Mouse (Mus musculus) heart, embryonic 10.5 days (tissue): ENCODE measurements around the gene Tmem210. TPM values are rescaled to one million over a fixed set of nuclear protein-coding genes. Genes with fewer than 3 reads are reported as not detected.

Experiments
- DNase-seq: peaks from one replicate; pipeline ENCODE4 v3.0.0-alpha.2; 2017; ENCODE audit warnings: low spot score
- H3K27ac ChIP-seq: fragments of 300-500 bp; sonication (generic); 2 replicates; pipeline ENCODE4 v1.5.1; 2016; ENCODE audit warnings: mild to moderate bottlenecking
- H3K27me3 ChIP-seq: fragments of 300-500 bp; sonication (generic); 2 replicates; pipeline ENCODE4 v1.6.1; 2016; ENCODE audit warnings: mild to moderate bottlenecking; ENCODE audit not compliant: poor library complexity, insufficient read depth, severe bottlenecking
- H3K36me3 ChIP-seq: fragments of 300-500 bp; sonication (generic); 2 replicates; pipeline ENCODE4 v1.6.1; 2016; ENCODE audit warnings: mild to moderate bottlenecking, moderate library complexity
- H3K4me1 ChIP-seq: fragments of 300-500 bp; sonication (generic); 2 replicates; pipeline ENCODE4 v1.6.1; 2016; ENCODE audit warnings: mild to moderate bottlenecking
- H3K4me3 ChIP-seq: fragments of 300-500 bp; sonication (generic); 2 replicates; pipeline ENCODE4 v1.5.1; 2016; ENCODE audit warnings: mild to moderate bottlenecking, moderate library complexity
- H3K9me3 ChIP-seq: fragments of 300-500 bp; sonication (generic); 2 replicates; pipeline ENCODE4 v1.6.1; 2016; ENCODE audit warnings: mild to moderate bottlenecking, moderate library complexity
- WGBS: fragments of 180-500 bp; shearing (Covaris S2); methylation state at CpG from one replicate; pipeline ENCODE4 v1.1.7; 2016; 5-methylcytosine and 5-hydroxymethylcytosine counted together
- polyA plus RNA-seq: library from polyadenylated mRNA; unstranded; fragments of >200 nt; fragmentation: Nextera tagmentation; extraction: Ambion mirVana; gene quantifications from 2 replicates; pipeline ENCODE4 v1.2.1, GENCODE M21; 2016

The Tmem210 gene
- polyA plus RNA-seq, 1 experiment from 2014 or later: not detected

DNA sequence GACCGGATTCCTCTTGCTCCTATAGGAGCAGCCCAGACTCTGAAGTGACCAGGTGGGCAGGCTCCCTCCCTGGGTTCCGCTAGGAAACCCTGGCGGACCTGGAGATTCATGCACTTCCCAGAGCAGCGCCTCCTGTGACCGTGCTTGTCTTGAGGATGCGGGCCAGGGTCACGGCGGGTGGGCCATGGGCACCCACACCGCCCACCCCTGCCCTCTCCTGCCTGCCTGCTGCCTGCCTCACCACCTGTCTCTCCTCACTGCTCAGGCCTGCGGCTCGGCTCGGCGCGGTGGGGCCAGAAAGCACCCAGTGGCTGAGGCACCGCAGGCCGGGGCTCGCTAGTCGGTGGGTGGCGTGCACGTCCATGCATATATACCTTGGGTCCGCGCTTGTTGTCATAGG, 23.0 kb downstream of the Tmem210 start:
- WGBS: 3% methylated on average over 22 of the region's 22 CpGs
- 0 out of 2 replicates have a peak overlapping the region, but pooled peaks have one; percentile 10 for H3K4me3 ChIP-seq
- H3K36me3 ChIP-seq: no peaks in the 10 kb centered on the region
- no peak for DNase-seq
- 0 out of 2 replicates have a peak, but pooled peaks cover 3% of the 10 kb centered on the region for H3K4me1 ChIP-seq
- H3K27ac ChIP-seq: no peak overlapping the region
- no peaks in the 10 kb centered on the region for H3K9me3 ChIP-seq
- peaks cover 100% of the 10 kb centered on the region for H3K27me3 ChIP-seq

DNA sequence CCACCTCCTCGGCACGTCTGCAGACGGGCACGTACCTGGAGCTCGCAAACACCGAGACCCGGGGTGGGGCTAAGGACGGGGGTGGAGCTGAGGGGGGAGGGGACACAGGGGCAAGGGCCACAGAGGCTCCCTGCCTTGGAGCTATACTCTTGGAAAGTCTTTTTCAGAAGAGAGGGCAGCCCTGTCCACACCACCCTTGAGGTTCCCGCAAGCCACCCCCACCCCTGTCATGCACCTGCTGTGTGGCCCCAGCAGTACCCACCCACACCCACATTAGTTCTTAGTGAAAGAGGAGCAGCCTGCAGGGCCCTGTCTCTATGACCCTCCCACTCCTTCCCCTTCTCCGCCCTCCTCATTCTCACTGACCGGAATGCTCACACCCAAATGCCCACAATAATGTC, 23.5 kb downstream of the Tmem210 start:
- Histone ChIP-seq H3K27ac (no peak overlapping the region), H3K9me3 (no peaks in the 10 kb centered on the region), H3K27me3 (peaks cover 100% of the 10 kb centered on the region), H3K36me3 (no peaks in the 10 kb centered on the region), H3K4me3 (no peak overlapping the region), H3K4me1 (0 out of 2 replicates have a peak, but pooled peaks cover 3% of the 10 kb centered on the region)
- DNase-seq: no peak
- WGBS: 7% methylated on average over 11 of the region's 11 CpGs

GRCm38 (mm10) chr2:25318119-25318966, 30.4 kb downstream of the Tmem210 start:
- H3K36me3 ChIP-seq: no peaks in the 10 kb centered on the region
- peaks cover 83% of the 10 kb centered on the region for H3K27me3 ChIP-seq
- peak overlapping the region; percentile 53 for H3K4me3 ChIP-seq
- WGBS: 8% methylated on average over 31 of the region's 31 CpGs
- peaks cover 7% of the 10 kb centered on the region; the same call in 1 of the 2 replicates for H3K4me1 ChIP-seq
- H3K27ac ChIP-seq: no peak overlapping the region
- no peak for DNase-seq
- no peaks in the 10 kb centered on the region for H3K9me3 ChIP-seq

DNA sequence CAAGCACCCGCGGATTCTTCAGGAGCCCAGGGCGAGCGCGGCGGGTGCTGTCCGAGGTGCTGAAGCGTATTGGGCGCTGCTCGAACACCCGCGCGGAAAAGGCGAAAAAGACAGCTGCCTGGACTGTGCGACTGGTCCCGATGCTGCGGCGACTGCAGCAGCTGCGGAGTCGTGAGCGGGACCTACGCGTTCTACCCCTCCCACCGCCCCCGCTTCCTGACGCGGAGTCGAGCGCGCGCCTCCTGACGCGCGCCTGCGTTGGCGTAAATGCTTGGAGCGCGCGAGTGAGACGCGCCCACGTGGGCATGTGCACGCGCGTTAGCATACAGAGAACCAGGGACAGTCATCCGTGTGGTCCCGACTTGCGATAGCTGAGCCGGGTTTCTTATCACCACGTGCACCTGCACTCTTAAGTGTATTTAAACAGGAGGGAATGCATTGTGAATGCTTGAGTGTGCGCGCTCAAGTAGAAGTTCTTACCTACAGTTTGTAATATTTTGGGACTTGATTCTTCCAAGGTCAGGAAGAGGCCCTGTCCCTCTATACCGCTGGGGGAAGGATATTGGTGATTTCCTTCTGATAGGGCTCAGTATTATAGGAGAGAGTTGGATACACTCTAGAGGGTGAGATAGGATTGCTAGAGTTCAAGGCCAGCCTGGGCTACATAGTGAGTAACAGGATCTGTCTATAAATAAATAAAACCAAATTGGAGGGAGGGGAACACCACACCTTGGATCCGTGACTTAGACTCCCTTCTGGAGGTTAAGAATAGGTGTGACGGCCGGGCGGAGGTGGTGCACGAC, 31.2 kb downstream of the Tmem210 start, which contains the start of gene Grin1:
Grin1 (minus strand) TSS at position 217 of the 803 bp plus-strand sequence.
- DNase-seq: no peak
- Histone ChIP-seq H3K4me3 (peak within 1 kb of the TSS; percentile 53), H3K27ac (no peak within 1 kb of the TSS), H3K27me3 (peaks cover 75% of the 10 kb centered on the region), H3K9me3 (no peaks in the 10 kb centered on the region), H3K4me1 (peaks cover 7% of the 10 kb centered on the region; the same call in 1 of the 2 replicates), H3K36me3 (no peaks in the 10 kb centered on the region)
- WGBS: 10% methylated on average over 58 of the region's 58 CpGs

DNA sequence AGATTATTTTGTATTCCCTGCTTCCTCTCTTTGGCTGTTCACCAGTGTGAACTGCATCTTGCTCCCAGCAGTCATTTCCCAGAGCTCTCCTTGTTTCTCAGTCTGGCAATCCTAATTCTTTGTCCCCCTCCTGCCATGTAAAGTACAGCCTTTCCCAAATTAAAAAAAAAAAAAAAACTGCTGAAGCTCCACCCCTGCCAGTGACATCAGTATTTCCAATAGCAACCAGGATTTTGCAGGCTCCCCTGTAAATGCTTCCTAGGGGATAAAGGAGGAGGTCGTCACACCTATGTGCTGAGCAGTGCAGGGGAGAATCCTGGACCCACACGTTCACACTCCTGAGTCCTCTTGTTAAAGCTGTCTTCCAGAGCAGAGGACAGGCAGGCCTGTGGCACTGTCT, 32.1 kb downstream of the Tmem210 start:
- Histone ChIP-seq H3K27me3 (peaks cover 66% of the 10 kb centered on the region), H3K9me3 (no peaks in the 10 kb centered on the region), H3K36me3 (no peaks in the 10 kb centered on the region), H3K27ac (no peak overlapping the region), H3K4me3 (no peak overlapping the region), H3K4me1 (peaks cover 7% of the 10 kb centered on the region; the same call in 1 of the 2 replicates)
- WGBS: 25% methylated on average over 2 of the region's 2 CpGs
- DNase-seq: no peak

GRCm38 (mm10) chr2:25326036-25326435, 38.1 kb downstream of the Tmem210 start:
- Histone ChIP-seq H3K4me3 (no peak overlapping the region), H3K27me3 (peaks cover 7% of the 10 kb centered on the region), H3K9me3 (no peaks in the 10 kb centered on the region), H3K27ac (no peak overlapping the region), H3K4me1 (no peaks in the 10 kb centered on the region), H3K36me3 (no peaks in the 10 kb centered on the region)
- WGBS: 71% methylated on average over 2 of the region's 2 CpGs
- no peak for DNase-seq

- WGBS: 38% methylated on average over 7 of the region's 7 CpGs
- H3K27me3 ChIP-seq: no peaks in the 10 kb centered on the region
- DNase-seq: no peak
- no peak overlapping the region for H3K4me3 ChIP-seq
- no peak overlapping the region for H3K27ac ChIP-seq
- H3K4me1 ChIP-seq: peaks cover 9% of the 10 kb centered on the region
- H3K36me3 ChIP-seq: 0 out of 2 replicates have a peak, but pooled peaks cover under 1% of the 10 kb centered on the region
- no peaks in the 10 kb centered on the region for H3K9me3 ChIP-seq
Observed at GRCm38 (mm10) chr2:25328440-25328839, 40.5 kb downstream of the Tmem210 start.

GRCm38 (mm10) chr2:25331470-25331869, 43.5 kb downstream of the Tmem210 start:
- H3K9me3 ChIP-seq: no peaks in the 10 kb centered on the region
- no peak for DNase-seq
- WGBS: 50% methylated on average over 9 of the region's 9 CpGs
- H3K4me1 ChIP-seq: peaks cover 14% of the 10 kb centered on the region
- H3K36me3 ChIP-seq: peaks cover 28% of the 10 kb centered on the region
- no peaks in the 10 kb centered on the region for H3K27me3 ChIP-seq
- H3K4me3 ChIP-seq: peak overlapping the region; percentile 94
- no peak overlapping the region for H3K27ac ChIP-seq

- Histone ChIP-seq H3K27me3 (no peaks in the 10 kb centered on the region), H3K4me3 (peak within 1 kb of the TSS; percentile 94), H3K9me3 (no peaks in the 10 kb centered on the region), H3K4me1 (peaks cover 14% of the 10 kb centered on the region), H3K36me3 (peaks cover 38% of the 10 kb centered on the region), H3K27ac (peak within 1 kb of the TSS; percentile 96)
- under 1% methylated on average over 78 of the region's 78 CpGs for WGBS
- peak; percentile 100 for DNase-seq
Observed at GRCm38 (mm10) chr2:25332286-25333160, 44.6 kb downstream of the Tmem210 start, which contains the start of gene Man1b1. Man1b1 (plus strand) TSS chr2:25332338.

GRCm38 (mm10) chr2:25333569-25333968, 45.6 kb downstream of the Tmem210 start:
- no peak for DNase-seq
- WGBS: 78% methylated on average over 2 of the region's 2 CpGs
- Histone ChIP-seq H3K27me3 (no peaks in the 10 kb centered on the region), H3K9me3 (no peaks in the 10 kb centered on the region), H3K36me3 (peaks cover 49% of the 10 kb centered on the region), H3K27ac (no peak overlapping the region), H3K4me3 (peak overlapping the region; percentile 94), H3K4me1 (peaks cover 14% of the 10 kb centered on the region)

- no peak overlapping the region for H3K4me3 ChIP-seq
- H3K27ac ChIP-seq: no peak overlapping the region
- peaks cover 7% of the 10 kb centered on the region for H3K4me1 ChIP-seq
- H3K36me3 ChIP-seq: peaks cover 89% of the 10 kb centered on the region
- 94% methylated on average over 6 of the region's 6 CpGs for WGBS
- no peaks in the 10 kb centered on the region for H3K9me3 ChIP-seq
- no peak for DNase-seq
- H3K27me3 ChIP-seq: no peaks in the 10 kb centered on the region
Observed at GRCm38 (mm10) chr2:25338303-25338702, 50.4 kb downstream of the Tmem210 start.
